Mouse (Mus musculus) stomach, postnatal 0 days (tissue): ENCODE results near the gene Plaur.

Experiments
- CTCF ChIP-seq: IDR thresholded peaks from 2 replicates; pipeline ENCODE4 v1.5.1; 2016; ENCODE audit warnings: antibody characterized with exemption, low read depth, mild to moderate bottlenecking, moderate library complexity
- EP300 ChIP-seq: optimal IDR thresholded peaks from 2 replicates; pipeline ENCODE3; 2016; ENCODE audit warnings: antibody characterized with exemption

DNA sequence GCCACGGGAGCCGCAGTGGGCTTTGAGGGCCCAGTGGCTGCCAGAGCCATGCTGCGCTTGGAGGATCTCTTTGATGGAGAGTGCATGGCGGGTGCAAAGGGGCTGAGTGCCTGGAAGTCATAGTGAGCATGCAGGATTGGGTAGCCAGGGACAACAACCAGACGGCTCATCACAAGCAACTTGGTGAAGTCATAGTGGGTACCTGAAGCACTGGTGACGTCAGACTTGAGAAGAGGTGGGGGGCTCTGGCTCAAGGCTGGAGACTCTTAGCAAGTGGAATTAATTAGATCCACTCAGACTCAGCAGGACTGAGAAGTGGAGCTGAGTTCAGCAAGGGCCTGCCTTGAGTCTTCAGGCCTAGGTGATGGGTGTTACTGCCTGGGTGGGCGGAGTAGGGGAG lies 50.1 kb downstream of the Plaur start, which contains the start of gene AC161166.1:
- TF ChIP-seq EP300, result no peak
- TF ChIP-seq CTCF, result no peak
